Mouse (Mus musculus): ENCODE data around the gene Scaper. TPM values are rescaled to one million over a fixed set of nuclear protein-coding genes. Genes with fewer than 3 reads are reported as not detected.
A peak's percentile ranks its signal among the peaks of the same experiment; 100 is the strongest.

Scaper gene
- polyA plus RNA-seq, 1 experiment from 2014 or later = 33.5 TPM

GRCm38 (mm10) chr9:55544861-55545555, 392.9 kb downstream of the Scaper start:
- no peaks in the 10 kb centered on the region for H3K9me3 ChIP-seq (ENCODE audit: control insufficient read depth, low read length)
- H3K27me3 ChIP-seq (replicated peaks; ENCODE audit: control insufficient read depth, insufficient read depth, low read length) = peaks cover 58% of the 10 kb centered on the region
- H3K9ac ChIP-seq (ENCODE audit: low read depth, low read length) = no peak overlapping the region
- 2% methylated on average over 30 of the region's 30 CpGs for WGBS
- no peak overlapping the region for H3K4me3 ChIP-seq (ENCODE audit: low read length)
- no peaks in the 10 kb centered on the region for H3K36me3 ChIP-seq (ENCODE audit: control insufficient read depth, insufficient read depth, low read length)
- ATAC-seq = no peak
- no peak overlapping the region for H3K27ac ChIP-seq (ENCODE audit: low read depth, low read length)
- peaks cover 20% of the 10 kb centered on the region for H3K4me1 ChIP-seq (ENCODE audit: control insufficient read depth, insufficient read depth, low read depth, low read length)
- no peak overlapping the region for H3K4me2 ChIP-seq (ENCODE audit: low read length)

DNA sequence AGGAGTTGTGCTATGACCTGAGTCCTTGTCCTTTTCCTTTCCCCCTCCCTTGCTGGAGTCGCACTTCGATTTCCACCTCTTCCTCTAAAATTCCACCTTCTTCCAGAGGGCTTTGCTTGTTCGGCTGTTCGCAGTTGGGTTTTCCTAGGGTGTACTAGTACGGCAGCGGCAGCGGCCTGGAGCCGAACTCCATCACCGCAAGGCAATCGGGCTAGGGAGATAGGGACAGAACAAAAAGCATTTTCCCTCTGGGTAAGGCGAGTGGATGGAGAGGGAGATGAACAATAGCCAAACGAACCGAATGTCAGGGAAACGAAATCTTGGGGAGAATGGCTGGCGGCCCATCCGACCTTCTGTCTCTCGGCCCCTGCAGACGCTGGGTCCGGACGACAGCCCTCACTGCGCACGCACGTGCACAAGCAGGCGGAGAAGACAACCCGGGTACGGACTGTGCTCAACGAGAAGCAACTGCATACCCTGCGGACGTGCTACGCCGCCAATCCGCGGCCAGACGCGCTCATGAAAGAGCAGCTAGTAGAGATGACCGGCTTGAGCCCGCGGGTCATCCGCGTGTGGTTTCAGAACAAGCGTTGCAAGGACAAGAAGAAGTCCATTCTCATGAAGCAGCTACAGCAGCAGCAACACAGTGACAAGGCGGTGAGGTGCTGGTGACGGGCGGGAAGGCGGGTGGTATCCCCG, 394.1 kb downstream of the Scaper start:
- H3K9me3 ChIP-seq (ENCODE audit: control insufficient read depth, low read length) = no peaks in the 10 kb centered on the region
- no peak overlapping the region for H3K27ac ChIP-seq (ENCODE audit: low read depth, low read length)
- peaks cover 20% of the 10 kb centered on the region for H3K4me1 ChIP-seq (ENCODE audit: control insufficient read depth, insufficient read depth, low read depth, low read length)
- no peaks in the 10 kb centered on the region for H3K36me3 ChIP-seq (ENCODE audit: control insufficient read depth, insufficient read depth, low read length)
- no peak for ATAC-seq
- H3K9ac ChIP-seq (ENCODE audit: low read depth, low read length) = no peak overlapping the region
- H3K27me3 ChIP-seq (replicated peaks; ENCODE audit: control insufficient read depth, insufficient read depth, low read length) = peaks cover 54% of the 10 kb centered on the region
- H3K4me3 ChIP-seq (ENCODE audit: low read length) = no peak overlapping the region
- peak overlapping the region; percentile 4; the same call in 1 of the 2 replicates for H3K4me2 ChIP-seq (ENCODE audit: low read length)
- under 1% methylated on average over 46 of the region's 46 CpGs for WGBS

DNA sequence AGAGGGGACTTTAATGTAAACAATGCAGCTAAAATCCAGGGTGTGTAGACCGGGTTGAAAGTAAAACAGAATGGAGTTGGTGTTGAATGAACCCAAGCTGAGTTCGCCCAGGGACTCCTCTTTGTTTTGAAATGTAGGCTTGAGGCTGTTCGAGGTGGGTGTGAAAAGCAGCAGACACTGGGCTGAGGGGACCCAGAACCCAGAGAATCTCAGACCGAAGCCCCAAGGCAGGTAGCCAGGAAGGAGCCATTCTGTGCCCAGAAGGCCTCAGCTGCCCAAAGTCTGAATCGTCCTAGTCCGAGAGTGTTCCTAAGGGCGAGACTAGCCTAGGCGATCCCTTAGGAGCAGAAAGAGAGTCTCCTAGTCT, 394.6 kb downstream of the Scaper start:
- Histone ChIP-seq H3K4me2 (ENCODE audit: low read length) (no peak overlapping the region), H3K9ac (ENCODE audit: low read depth, low read length) (no peak overlapping the region), H3K36me3 (ENCODE audit: control insufficient read depth, insufficient read depth, low read length) (no peaks in the 10 kb centered on the region), H3K9me3 (ENCODE audit: control insufficient read depth, low read length) (no peaks in the 10 kb centered on the region), H3K27ac (ENCODE audit: low read depth, low read length) (no peak overlapping the region), H3K4me1 (ENCODE audit: control insufficient read depth, insufficient read depth, low read depth, low read length) (peaks cover 20% of the 10 kb centered on the region), H3K4me3 (ENCODE audit: low read length) (no peak overlapping the region), H3K27me3 (replicated peaks; ENCODE audit: control insufficient read depth, insufficient read depth, low read length) (peaks cover 54% of the 10 kb centered on the region)
- WGBS = 7% methylated on average over 8 of the region's 8 CpGs
- ATAC-seq = no peak

DNA sequence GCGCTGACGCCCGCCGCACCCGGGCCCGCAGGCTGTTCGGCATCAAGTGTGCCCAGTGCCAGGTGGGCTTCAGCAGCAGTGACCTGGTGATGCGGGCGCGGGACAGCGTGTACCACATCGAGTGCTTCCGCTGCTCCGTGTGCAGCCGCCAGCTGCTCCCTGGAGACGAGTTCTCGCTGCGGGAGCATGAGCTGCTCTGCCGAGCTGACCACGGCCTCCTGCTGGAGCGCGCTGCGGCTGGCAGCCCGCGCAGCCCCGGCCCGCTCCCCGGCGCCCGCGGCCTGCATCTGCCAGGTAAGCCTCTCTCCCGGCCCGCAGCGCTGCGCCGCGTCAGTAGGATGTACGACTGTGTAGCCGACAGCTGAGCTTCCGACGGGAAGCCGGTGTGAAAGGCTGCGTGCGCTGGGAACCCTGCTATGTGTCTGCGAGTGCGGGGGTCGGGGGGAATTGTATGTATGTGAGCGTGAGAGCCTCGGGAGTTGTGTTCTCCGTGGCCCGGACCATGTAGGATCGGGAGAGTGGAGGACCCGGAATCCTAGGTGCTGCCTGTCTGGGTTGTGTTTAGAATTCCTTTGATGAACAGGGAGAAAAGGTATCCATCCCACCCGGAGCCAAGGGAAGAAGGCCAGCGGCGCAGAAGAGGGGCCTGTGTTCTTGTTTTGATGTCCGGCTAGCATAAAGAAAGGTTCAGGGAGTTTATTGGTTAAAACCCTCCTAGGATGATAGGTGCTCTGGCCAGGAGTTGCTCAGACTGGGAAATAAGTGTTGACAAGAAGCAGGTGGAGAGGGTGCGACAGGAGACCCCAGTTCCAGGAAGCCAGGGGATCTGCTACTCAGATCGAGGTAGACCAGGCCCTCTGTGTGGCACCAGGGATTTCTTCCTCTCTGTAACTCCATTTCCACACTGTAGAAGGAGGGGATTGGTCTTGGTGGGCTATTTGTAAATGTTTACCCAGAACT, 395.3 kb downstream of the Scaper start:
- H3K4me3 ChIP-seq (ENCODE audit: low read length) = peak overlapping the region; percentile 21; the same call in 1 of the 2 replicates
- ATAC-seq = no peak
- peak overlapping the region; percentile 43 for H3K4me2 ChIP-seq (ENCODE audit: low read length)
- H3K27ac ChIP-seq (ENCODE audit: low read depth, low read length) = no peak overlapping the region
- peaks cover 53% of the 10 kb centered on the region for H3K27me3 ChIP-seq (replicated peaks; ENCODE audit: control insufficient read depth, insufficient read depth, low read length)
- no peak overlapping the region; the same call in 1 of the 2 replicates for H3K9ac ChIP-seq (ENCODE audit: low read depth, low read length)
- no peaks in the 10 kb centered on the region for H3K9me3 ChIP-seq (ENCODE audit: control insufficient read depth, low read length)
- WGBS = 1% methylated on average over 59 of the region's 59 CpGs
- peaks cover 20% of the 10 kb centered on the region for H3K4me1 ChIP-seq (ENCODE audit: control insufficient read depth, insufficient read depth, low read depth, low read length)
- no peaks in the 10 kb centered on the region for H3K36me3 ChIP-seq (ENCODE audit: control insufficient read depth, insufficient read depth, low read length)

DNA sequence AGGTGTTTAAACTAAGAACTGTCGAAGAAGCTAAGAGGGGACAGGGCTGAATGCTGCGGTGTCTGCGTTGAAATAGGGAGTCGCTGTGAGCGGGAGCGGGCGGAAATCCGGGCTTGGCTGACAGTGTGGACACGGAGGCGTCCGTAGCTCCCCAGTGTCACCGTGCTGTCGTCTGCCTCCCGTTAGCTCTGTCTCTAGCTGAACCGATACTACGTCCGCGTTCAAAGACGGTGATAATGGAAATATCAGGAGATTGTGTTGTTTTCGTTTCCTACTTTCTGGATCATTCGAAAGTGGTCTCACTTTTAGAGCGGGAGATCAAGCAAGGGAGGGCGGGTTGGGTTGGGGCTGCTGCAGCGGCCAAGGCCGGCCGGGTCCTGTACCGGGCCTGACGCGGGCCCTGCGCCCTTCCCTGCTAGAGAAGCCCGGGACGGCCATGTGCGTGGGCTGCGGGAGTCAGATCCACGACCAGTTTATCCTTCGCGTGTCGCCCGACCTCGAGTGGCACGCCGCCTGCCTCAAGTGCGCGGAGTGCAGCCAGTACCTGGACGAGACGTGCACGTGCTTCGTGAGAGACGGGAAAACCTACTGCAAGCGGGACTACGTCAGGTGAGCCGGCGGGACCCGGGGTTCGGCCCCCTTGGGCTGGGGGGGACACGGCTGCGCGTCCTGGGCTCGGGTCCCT, 396.1 kb downstream of the Scaper start:
- no peaks in the 10 kb centered on the region for H3K36me3 ChIP-seq (ENCODE audit: control insufficient read depth, insufficient read depth, low read length)
- H3K4me1 ChIP-seq (ENCODE audit: control insufficient read depth, insufficient read depth, low read depth, low read length) = peaks cover 20% of the 10 kb centered on the region
- 1% methylated on average over 54 of the region's 59 CpGs for WGBS
- H3K27me3 ChIP-seq (replicated peaks; ENCODE audit: control insufficient read depth, insufficient read depth, low read length) = peaks cover 57% of the 10 kb centered on the region
- no peak overlapping the region for H3K27ac ChIP-seq (ENCODE audit: low read depth, low read length)
- H3K9me3 ChIP-seq (ENCODE audit: control insufficient read depth, low read length) = no peaks in the 10 kb centered on the region
- no peak for ATAC-seq
- peak overlapping the region; percentile 43 for H3K4me2 ChIP-seq (ENCODE audit: low read length)
- peak overlapping the region; percentile 21 for H3K4me3 ChIP-seq (ENCODE audit: low read length)
- no peak overlapping the region for H3K9ac ChIP-seq (ENCODE audit: low read depth, low read length)

GRCm38 (mm10) chr9:55540888-55541287, 397.0 kb downstream of the Scaper start:
- peaks cover 15% of the 10 kb centered on the region for H3K4me1 ChIP-seq (ENCODE audit: control insufficient read depth, insufficient read depth, low read depth, low read length)
- H3K27ac ChIP-seq (ENCODE audit: low read depth, low read length) = no peak overlapping the region
- H3K4me2 ChIP-seq (ENCODE audit: low read length) = peak overlapping the region; percentile 61
- peak overlapping the region; percentile 39 for H3K4me3 ChIP-seq (ENCODE audit: low read length)
- H3K9ac ChIP-seq (ENCODE audit: low read depth, low read length) = 0 out of 2 replicates have a peak overlapping the region, but pooled peaks have one; percentile 4
- peaks cover 53% of the 10 kb centered on the region for H3K27me3 ChIP-seq (replicated peaks; ENCODE audit: control insufficient read depth, insufficient read depth, low read length)
- WGBS = under 1% methylated on average over 28 of the region's 28 CpGs
- peak; percentile 86 for ATAC-seq
- no peaks in the 10 kb centered on the region for H3K36me3 ChIP-seq (ENCODE audit: control insufficient read depth, insufficient read depth, low read length)
- no peaks in the 10 kb centered on the region for H3K9me3 ChIP-seq (ENCODE audit: control insufficient read depth, low read length)

GRCm38 (mm10) chr9:55540391-55540770, 397.5 kb downstream of the Scaper start:
- WGBS = 2% methylated on average over 12 of the region's 12 CpGs
- Histone ChIP-seq H3K4me1 (ENCODE audit: control insufficient read depth, insufficient read depth, low read depth, low read length) (peaks cover 13% of the 10 kb centered on the region), H3K27me3 (replicated peaks; ENCODE audit: control insufficient read depth, insufficient read depth, low read length) (peaks cover 51% of the 10 kb centered on the region)

DNA sequence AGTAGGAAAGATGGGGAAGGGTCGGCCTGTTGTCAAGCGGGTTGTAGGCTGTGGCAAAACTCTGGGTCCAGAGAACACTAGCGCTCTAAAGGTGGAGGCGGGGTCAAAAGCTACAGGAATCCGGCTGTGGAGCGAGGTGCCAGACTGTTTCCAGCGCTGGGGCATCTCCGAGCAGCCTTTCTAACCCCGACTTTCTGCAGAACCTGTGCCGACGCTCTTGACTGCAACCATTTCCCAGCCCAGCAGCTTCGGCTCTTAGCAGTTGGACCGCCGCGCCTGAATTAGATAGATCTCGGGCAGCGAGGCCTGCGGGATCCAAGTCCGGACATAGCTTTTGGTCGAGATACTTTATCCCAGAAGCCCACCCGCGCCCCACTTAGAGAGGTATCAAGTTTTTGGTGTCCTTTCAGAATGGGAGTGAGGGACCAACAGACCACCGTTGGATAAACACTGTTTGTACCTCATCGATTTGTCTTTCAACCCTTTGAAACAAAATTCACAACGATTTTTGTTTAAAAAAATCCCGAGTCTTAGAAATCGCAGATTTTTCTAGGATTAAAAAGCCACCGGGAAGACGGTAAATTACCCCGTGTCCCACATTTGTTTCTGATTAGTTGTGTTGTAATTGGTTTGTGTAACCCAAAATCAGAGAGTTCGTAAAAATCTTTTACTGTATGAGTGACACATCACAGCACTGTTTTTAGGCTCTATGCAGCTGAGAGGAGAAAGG, 398.1 kb downstream of the Scaper start:
- Histone ChIP-seq H3K4me1 (ENCODE audit: control insufficient read depth, insufficient read depth, low read depth, low read length) (peaks cover 13% of the 10 kb centered on the region), H3K4me3 (ENCODE audit: low read length) (0 out of 2 replicates have a peak overlapping the region, but pooled peaks have one; percentile 39), H3K27ac (ENCODE audit: low read depth, low read length) (no peak overlapping the region), H3K9ac (ENCODE audit: low read depth, low read length) (no peak overlapping the region), H3K36me3 (ENCODE audit: control insufficient read depth, insufficient read depth, low read length) (no peaks in the 10 kb centered on the region), H3K4me2 (ENCODE audit: low read length) (peak overlapping the region; percentile 61), H3K9me3 (ENCODE audit: control insufficient read depth, low read length) (no peaks in the 10 kb centered on the region), H3K27me3 (replicated peaks; ENCODE audit: control insufficient read depth, insufficient read depth, low read length) (peaks cover 51% of the 10 kb centered on the region)
- no peak for ATAC-seq
- WGBS = 2% methylated on average over 31 of the region's 31 CpGs

More at GRCm38 (mm10) chr9:55540391-55540770, 397.5 kb downstream of the Scaper start:
- H3K36me3 ChIP-seq (ENCODE audit: control insufficient read depth, insufficient read depth, low read length) = no peaks in the 10 kb centered on the region
- no peak overlapping the region for H3K27ac ChIP-seq (ENCODE audit: low read depth, low read length)
- H3K9ac ChIP-seq (ENCODE audit: low read depth, low read length) = no peak overlapping the region
- no peak for ATAC-seq
- no peaks in the 10 kb centered on the region for H3K9me3 ChIP-seq (ENCODE audit: control insufficient read depth, low read length)
- peak overlapping the region; percentile 39 for H3K4me3 ChIP-seq (ENCODE audit: low read length)
- H3K4me2 ChIP-seq (ENCODE audit: low read length) = peak overlapping the region; percentile 61
